Mouse (Mus musculus) lung, embryonic 14.5 days (tissue): Measurements from ENCODE around the gene Rpa2. TPM values are rescaled to one million over a fixed set of nuclear protein-coding genes. Genes with fewer than 3 reads are reported as not detected.
"Not testable (repeated sequence)": the region's sequence is repeated elsewhere in the genome, so short reads cannot be mapped to it uniquely, and the experiment has no call there.

Experiments
- ATAC-seq: fragments of 200-750 bp; cut with Nextera tagmentation; 2 replicates; pipeline ENCODE4 v1.8.0; 2017; ENCODE audit warnings: mild to moderate bottlenecking, moderate TSS enrichment, moderate library complexity; ENCODE audit not compliant: insufficient read depth
- DNase-seq: peaks from one replicate; pipeline ENCODE4 v3.0.0-alpha.2; 2015
- H3K27ac ChIP-seq: fragments of 300-500 bp; sonication (generic); 2 replicates; pipeline ENCODE4 v1.5.1; 2014; ENCODE audit warnings: low read depth, mild to moderate bottlenecking, moderate library complexity
- H3K27me3 ChIP-seq: fragments of 300-500 bp; sonication (generic); 2 replicates; pipeline ENCODE4 v1.6.1; 2014; ENCODE audit warnings: low read length, control low read depth; ENCODE audit not compliant: insufficient read depth
- H3K36me3 ChIP-seq: fragments of 300-500 bp; sonication (generic); 2 replicates; pipeline ENCODE4 v1.6.1; 2014; ENCODE audit warnings: control low read depth; ENCODE audit not compliant: insufficient read depth
- H3K4me1 ChIP-seq: fragments of 300-500 bp; sonication (generic); 2 replicates; pipeline ENCODE4 v1.6.1; 2014; ENCODE audit warnings: antibody characterized with exemption, control low read depth; ENCODE audit not compliant: insufficient read depth
- H3K4me2 ChIP-seq: fragments of 300-500 bp; sonication (generic); 2 replicates; pipeline ENCODE4 v1.6.1; 2014; ENCODE audit warnings: mild to moderate bottlenecking
- H3K4me3 ChIP-seq: fragments of 300-500 bp; sonication (generic); 2 replicates; pipeline ENCODE4 v1.5.1; 2014; ENCODE audit warnings: low read depth, low read length
- H3K9ac ChIP-seq: fragments of 300-500 bp; sonication (generic); 2 replicates; pipeline ENCODE4 v1.6.1; 2014
- H3K9me3 ChIP-seq: fragments of 300-500 bp; sonication (generic); 2 replicates; pipeline ENCODE4 v1.6.1; 2016; ENCODE audit warnings: low read depth, low read length, control low read depth
- CTCF ChIP-seq: IDR thresholded peaks from 2 replicates; pipeline ENCODE4 v1.5.1; 2016; ENCODE audit warnings: antibody characterized with exemption, low read depth
- WGBS: fragments of 180-500 bp; shearing (Covaris S2); extraction: QIAGEN DNeasy Blood & Tissue Kit; methylation state at CpG from one replicate; pipeline ENCODE4 v1.1.7; 2014; 5-methylcytosine and 5-hydroxymethylcytosine counted together
- polyA plus RNA-seq: library from polyadenylated mRNA; unstranded; fragments of >200 nt; fragmentation: Nextera tagmentation; extraction: Ambion mirVana; gene quantifications from 2 replicates; pipeline ENCODE4 v1.2.1, GENCODE M21; 2014

Rpa2 gene
- polyA plus RNA-seq, 1 experiment from 2014 or later, result 129 TPM

GRCm38 (mm10) chr4:132735389-132735788, 32.7 kb upstream of the Rpa2 start:
- no peak for DNase-seq
- H3K9me3 ChIP-seq, result no peaks in the 10 kb centered on the region
- H3K4me3 ChIP-seq, result no peak overlapping the region
- no peak for TF ChIP-seq CTCF
- 76% methylated on average over 2 of the region's 2 CpGs for WGBS
- H3K36me3 ChIP-seq, result no peaks in the 10 kb centered on the region
- no peak overlapping the region for H3K4me2 ChIP-seq
- no peaks in the 10 kb centered on the region for H3K27me3 ChIP-seq
- H3K9ac ChIP-seq, result no peak overlapping the region
- no peaks in the 10 kb centered on the region for H3K4me1 ChIP-seq
- ATAC-seq, result no peak
- no peak overlapping the region for H3K27ac ChIP-seq

DNA sequence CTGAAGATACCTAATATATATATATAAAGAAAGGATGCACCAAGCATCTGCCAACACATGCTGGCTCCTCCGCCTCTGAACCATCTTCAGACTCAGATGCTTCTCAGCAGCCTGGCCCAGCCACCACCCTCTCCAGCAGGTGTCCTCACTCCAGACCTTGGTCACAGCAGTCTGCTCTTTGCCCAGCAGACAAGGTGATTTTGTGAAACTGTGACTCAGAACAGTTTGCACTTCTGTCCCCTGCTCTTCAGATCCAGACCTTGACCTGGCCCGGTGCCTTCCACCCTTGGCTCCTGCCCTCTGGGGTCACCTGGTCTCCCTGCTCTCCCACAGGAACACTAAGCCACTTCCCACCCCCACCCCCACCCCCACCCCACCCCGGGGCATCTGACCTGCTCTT, 32.2 kb upstream of the Rpa2 start:
- no peak for TF ChIP-seq CTCF

DNA sequence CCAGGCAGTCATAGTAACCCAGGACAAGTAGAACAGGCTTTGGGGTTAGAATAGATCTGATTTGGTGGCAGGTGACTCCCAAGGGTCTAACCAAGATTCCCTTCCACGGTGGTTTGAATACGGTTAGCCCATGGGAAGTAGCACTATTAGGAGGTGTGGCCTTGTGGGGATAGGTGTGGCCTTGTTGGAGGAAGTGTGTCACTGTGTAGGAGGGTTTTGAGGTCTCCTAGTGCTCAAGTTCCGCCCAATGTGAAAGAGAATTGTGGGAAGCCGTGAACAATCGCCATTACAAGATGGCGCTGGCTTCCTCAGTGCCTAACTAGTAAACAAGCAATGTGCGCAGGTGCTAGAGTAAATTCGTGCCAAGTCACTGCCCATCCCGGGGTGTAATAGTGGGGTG, 31.0 kb upstream of the Rpa2 start:
- H3K4me1 ChIP-seq, H3K4me2 ChIP-seq, ATAC-seq, H3K9me3 ChIP-seq, H3K27me3 ChIP-seq, H3K36me3 ChIP-seq, H3K9ac ChIP-seq, H3K27ac ChIP-seq, DNase-seq, H3K4me3 ChIP-seq: not testable (repeated sequence)
- WGBS, result 88% methylated on average over 9 of the region's 9 CpGs

More for the DNA sequence above, 32.2 kb upstream of the Rpa2 start:
- Histone ChIP-seq H3K4me1 (no peaks in the 10 kb centered on the region), H3K36me3 (no peaks in the 10 kb centered on the region), H3K9ac (no peak overlapping the region), H3K27me3 (no peaks in the 10 kb centered on the region), H3K27ac (no peak overlapping the region), H3K4me2 (no peak overlapping the region), H3K4me3 (no peak overlapping the region), H3K9me3 (no peaks in the 10 kb centered on the region)
- no peak for ATAC-seq
- 39% methylated on average over 3 of the region's 3 CpGs for WGBS
- no peak for DNase-seq

GRCm38 (mm10) chr4:132741491-132741890, 26.6 kb upstream of the Rpa2 start:
- WGBS, result 84% methylated on average over 7 of the region's 7 CpGs

DNA sequence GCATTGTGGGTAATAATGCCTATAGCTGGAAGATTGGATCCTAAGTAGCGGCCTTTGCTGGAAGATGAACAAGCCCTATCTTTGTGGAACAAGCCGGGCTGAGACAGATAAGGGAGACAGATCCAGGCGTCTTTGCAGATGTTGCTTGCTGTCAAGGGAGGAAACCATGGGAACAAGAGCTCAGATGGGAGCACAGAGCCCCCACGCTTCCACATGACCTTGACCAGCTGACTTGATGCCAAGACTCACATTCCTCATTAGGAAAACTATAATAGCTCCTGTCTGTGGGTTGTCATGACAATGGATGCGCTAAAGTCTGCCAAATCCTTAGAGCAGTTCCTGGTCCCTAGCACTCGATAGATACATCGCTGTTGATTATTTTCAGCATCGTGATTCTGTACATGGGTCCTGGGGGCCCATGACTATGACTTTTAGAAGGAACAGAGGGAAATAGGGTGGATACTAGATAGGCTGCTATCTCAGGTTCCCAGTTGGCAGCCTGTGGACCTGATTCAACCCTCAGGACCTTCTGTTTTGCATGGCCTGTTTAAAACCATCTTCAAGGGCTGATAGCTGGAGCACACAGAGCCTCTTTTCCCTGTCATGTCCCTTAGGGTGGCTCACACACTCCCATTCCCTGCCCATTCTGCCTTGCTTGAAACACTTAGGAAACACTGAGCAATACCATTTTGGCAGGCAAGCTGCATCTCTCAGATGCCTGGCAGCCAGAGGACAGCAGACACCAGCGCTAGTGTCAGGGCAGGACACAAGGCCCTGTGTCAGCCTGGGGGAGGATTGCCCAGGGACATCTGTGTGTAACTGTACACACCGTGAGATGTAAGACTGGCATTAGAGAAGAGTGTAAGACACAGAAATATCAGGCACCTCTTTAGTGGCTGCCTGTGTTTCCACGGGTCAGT, 23.9 kb upstream of the Rpa2 start:
- 65% methylated on average over 11 of the region's 11 CpGs for WGBS
- H3K9me3 ChIP-seq, result no peaks in the 10 kb centered on the region
- no peaks in the 10 kb centered on the region for H3K4me1 ChIP-seq
- ATAC-seq, result no peak
- no peak overlapping the region for H3K9ac ChIP-seq
- TF ChIP-seq CTCF, result no peak
- no peak overlapping the region for H3K4me3 ChIP-seq
- no peaks in the 10 kb centered on the region for H3K27me3 ChIP-seq
- no peaks in the 10 kb centered on the region for H3K36me3 ChIP-seq
- H3K4me2 ChIP-seq, result no peak overlapping the region
- no peak overlapping the region for H3K27ac ChIP-seq
- DNase-seq, result no peak

More at GRCm38 (mm10) chr4:132741491-132741890, 26.6 kb upstream of the Rpa2 start:
- no peak for ATAC-seq
- Histone ChIP-seq H3K4me1 (no peaks in the 10 kb centered on the region), H3K9me3 (no peaks in the 10 kb centered on the region), H3K27me3 (no peaks in the 10 kb centered on the region), H3K27ac (no peak overlapping the region), H3K9ac (no peak overlapping the region), H3K36me3 (no peaks in the 10 kb centered on the region), H3K4me3 (no peak overlapping the region), H3K4me2 (no peak overlapping the region)
- no peak for TF ChIP-seq CTCF
- DNase-seq, result no peak

GRCm38 (mm10) chr4:132746911-132747517, 21.1 kb upstream of the Rpa2 start:
- no peak for DNase-seq

GRCm38 (mm10) chr4:132747664-132748259, 20.4 kb upstream of the Rpa2 start:
- Histone ChIP-seq H3K9me3 (no peaks in the 10 kb centered on the region), H3K4me2 (peak overlapping the region; percentile 19; the same call in 1 of the 2 replicates), H3K4me1 (no peaks in the 10 kb centered on the region), H3K27ac (peak overlapping the region; percentile 58; the same call in 1 of the 2 replicates), H3K4me3 (no peak overlapping the region), H3K36me3 (no peaks in the 10 kb centered on the region), H3K9ac (no peak overlapping the region), H3K27me3 (no peaks in the 10 kb centered on the region)
- TF ChIP-seq CTCF, result no peak
- no peak for ATAC-seq
- 42% methylated on average over 9 of the region's 9 CpGs for WGBS
- peak; percentile 51 for DNase-seq

More at GRCm38 (mm10) chr4:132746911-132747517, 21.1 kb upstream of the Rpa2 start:
- 85% methylated on average over 9 of the region's 9 CpGs for WGBS
- H3K4me1 ChIP-seq, result no peaks in the 10 kb centered on the region
- TF ChIP-seq CTCF, result no peak
- H3K9ac ChIP-seq, result no peak overlapping the region
- H3K27me3 ChIP-seq, result no peaks in the 10 kb centered on the region
- H3K4me2 ChIP-seq, result 0 out of 2 replicates have a peak overlapping the region, but pooled peaks have one; percentile 19
- H3K27ac ChIP-seq, result peak overlapping the region; percentile 58; the same call in 1 of the 2 replicates
- no peak for ATAC-seq
- no peak overlapping the region for H3K4me3 ChIP-seq
- H3K9me3 ChIP-seq, result no peaks in the 10 kb centered on the region
- no peaks in the 10 kb centered on the region for H3K36me3 ChIP-seq
